Mouse (Mus musculus) lung, postnatal 36 days (tissue): ENCODE results near the gene Cxcl15.

Experiments used
- DNase-seq: peaks from one replicate; pipeline ENCODE4 v3.0.0; 2022; ENCODE audit warnings: mixed read lengths

Gene Cxcl15

GRCm38 (mm10) chr5:90794195-90794625, at the start of gene Cxcl15:
Cxcl15 (plus strand) TSS chr5:90794534.
- peak; percentile 68 for DNase-seq

DNA sequence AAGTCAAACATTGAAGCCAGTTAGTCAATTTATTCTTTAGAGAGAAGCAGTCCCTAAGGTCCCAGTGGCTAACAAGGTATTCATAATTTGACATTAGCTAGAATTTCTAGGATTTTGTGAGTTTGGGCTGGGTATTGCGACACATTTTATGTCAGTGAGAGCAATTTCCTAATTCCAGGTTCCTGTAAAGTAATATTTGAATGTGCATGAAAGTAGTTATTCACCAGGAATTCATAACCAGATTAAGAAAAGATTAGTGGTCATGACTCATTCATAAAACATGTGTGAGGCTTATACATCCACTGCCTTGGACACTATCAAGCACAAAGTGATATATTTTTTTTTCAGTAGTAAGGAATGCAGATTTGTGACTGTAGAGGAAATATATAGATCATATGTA, 40.4 kb upstream of the Cxcl15 start:
- no peak for DNase-seq

DNA sequence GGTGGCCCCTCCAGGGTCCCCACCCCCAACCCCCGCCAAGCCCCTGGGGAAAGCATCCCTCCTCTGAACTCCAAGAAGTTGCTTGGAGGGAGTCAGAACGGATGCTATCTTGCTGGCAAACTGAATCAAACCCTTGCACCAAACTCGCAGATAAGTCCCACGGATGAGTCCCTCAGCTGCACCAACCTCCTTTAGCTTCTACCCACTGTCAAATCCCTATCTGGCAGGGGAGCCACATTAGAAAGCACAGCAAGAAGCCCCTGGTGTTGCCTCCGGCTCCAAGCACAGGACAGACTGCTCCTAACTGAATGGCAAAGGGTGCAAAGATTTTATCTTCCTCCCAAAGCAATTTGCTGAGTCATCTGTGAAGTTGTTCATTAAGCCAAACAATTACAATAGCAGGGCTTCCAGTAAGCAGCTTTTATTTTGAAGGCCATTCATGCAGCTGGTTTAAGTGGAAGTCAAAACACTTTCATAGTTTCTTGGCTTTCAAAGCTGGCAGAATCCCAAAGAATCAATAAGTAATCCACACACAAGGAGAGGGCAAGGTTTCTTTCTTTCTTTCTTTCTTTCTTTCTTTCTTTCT, 36.2 kb upstream of the Cxcl15 start:
- DNase-seq: peak; percentile 58

DNA sequence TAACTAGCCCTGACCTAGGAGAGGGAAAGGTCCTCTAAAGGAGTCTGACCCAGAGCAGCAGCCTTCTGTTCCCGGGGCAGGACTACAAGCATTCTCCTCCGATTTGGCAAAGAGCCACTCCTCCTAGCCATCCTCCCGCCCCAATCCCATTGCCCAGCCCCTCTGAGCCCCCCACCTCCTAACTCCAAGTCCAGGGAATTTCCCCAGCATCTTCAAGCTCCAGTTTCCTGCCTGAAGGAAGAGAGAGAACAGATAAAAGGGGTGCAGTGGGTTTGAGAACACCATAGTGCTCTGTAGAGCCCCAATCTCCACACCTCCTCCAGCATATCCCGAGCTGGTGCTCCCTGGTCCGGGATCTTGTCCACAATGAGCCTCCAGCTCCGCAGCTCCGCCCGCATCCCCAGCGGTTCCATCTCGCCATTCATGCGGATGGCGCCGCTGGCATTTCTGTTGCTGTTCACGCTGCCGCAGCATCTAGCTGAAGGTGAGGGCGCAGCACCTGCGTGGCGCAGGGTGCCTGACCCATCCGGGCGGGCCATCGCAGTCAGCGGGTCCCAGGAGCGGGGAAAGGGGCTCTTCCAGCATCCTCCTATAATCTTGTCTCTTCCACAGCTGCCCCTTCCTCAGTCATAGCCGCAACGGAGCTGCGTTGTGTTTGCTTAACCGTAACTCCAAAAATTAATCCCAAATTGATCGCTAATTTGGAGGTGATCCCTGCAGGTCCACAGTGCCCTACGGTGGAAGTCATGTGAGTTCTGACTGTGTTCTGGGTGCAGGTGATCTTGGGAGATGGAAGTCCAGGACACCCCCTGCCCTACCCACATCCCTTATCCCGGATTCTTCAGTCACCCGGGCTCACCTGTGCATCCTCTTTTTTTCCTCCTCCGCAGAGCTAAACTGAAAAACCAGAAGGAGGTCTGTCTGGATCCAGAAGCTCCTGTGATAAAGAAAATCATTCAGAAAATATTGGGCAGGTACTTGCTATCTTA, 35.0 kb upstream of the Cxcl15 start, which contains the start of gene Cxcl5:
Gene Cxcl5, plus strand, starts transcription at position 284 of the 989 bp plus-strand sequence.
- no peak for DNase-seq

- no peak for DNase-seq
Observed at GRCm38 (mm10) chr5:90760303-90760702, 34.0 kb upstream of the Cxcl15 start.

- no peak for DNase-seq
Observed at GRCm38 (mm10) chr5:90760844-90761243, 33.5 kb upstream of the Cxcl15 start.

DNA sequence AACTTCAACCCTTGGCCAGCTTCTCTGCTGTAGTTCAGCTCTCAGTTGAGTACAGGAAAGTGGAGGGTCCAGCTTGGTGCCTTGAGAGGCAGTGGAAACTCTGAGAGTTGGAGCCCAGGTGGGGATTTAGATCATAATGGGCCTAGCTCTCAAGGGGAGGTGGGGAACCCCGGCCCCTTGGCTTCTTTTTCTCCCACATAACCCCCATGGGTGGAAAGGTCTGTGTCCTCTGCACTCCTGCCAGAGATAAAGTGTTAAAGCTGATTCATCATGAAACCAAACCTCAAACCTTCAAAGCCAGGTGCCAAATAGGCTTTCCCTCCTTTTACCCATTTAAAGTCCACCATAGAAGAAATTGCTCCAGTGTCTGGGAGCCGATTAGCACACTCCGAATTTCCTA, 32.5 kb upstream of the Cxcl15 start:
- DNase-seq: no peak

GRCm38 (mm10) chr5:90763912-90764665, 30.2 kb upstream of the Cxcl15 start:
- no peak for DNase-seq

DNA sequence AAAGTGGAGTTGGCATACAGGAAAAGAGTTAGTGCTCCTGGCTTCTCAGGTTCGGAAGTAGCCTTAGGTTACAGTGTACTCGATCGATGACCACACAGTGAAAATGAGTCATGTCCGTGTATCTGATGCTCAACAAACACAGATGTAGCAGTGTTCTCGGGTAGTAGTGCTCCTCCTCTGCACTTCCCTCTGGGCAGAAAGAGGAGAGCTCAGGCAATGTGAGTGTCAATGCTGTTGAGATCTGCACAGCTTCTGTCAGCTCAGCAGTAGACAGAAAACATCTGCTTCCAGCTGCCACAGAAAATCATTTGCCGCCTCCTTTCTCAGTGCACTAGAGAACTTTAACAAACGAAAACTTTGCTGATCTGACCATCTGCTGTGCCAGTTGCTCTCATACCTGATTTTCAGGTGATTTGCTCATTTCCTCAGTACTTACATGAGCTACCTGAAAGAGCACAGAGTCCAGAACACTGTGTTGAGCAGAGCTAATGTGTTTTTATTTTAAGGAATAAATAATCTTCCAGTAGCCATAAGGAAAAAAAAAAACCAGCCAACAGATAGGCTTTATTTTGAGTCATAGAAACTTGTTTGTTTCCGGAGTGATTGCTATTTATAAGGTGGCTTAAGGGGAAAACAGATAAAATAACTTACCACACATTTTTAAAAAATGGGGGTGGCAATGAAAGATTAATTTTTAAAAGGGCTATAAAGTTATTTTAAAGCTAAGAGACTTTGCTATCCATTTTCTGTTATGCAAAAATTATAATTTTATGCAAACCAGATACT, 28.3 kb upstream of the Cxcl15 start:
- DNase-seq: no peak

DNA sequence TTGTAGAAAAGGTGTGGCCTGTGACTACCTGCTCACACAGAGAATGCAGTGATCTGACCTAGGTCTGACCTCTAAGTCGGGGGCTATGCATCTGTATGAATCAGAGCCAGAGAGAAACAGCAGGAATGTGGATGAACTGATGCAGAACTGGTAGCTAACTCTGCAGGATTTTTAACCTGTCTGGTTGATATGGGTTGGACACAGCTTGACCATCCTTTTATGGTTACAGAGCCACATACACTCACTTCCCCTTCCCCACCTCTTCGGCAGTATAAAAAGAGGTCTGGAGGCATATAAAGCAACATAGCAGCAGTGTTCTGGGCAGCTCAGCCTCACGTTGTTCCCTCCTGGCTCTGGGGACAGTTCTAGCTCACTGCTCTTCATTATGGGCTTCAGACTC, 26.1 kb upstream of the Cxcl15 start, which contains the start of gene Ppbp:
Gene Ppbp, plus strand, starts transcription at position 301 of the 400 bp plus-strand sequence.
- DNase-seq: no peak

DNA sequence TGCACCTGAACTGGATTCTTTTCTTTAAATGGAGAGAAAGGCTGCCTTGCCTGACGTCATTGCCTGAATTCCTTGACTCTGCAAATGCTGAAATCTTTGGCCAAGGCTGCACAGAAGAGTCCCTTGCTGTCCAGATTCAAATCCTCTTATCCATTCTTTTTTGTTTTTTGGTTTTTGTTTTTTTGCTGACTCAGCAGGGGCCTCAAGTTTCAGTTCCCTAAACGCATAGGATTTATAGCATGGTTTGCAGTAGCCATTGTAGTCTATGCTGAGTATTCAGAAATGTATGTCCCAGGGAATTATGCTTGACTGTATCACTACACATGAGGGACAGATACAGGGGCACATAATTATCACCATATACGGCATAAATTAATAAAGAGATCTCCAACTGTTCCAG, 23.0 kb upstream of the Cxcl15 start:
- no peak for DNase-seq

DNA sequence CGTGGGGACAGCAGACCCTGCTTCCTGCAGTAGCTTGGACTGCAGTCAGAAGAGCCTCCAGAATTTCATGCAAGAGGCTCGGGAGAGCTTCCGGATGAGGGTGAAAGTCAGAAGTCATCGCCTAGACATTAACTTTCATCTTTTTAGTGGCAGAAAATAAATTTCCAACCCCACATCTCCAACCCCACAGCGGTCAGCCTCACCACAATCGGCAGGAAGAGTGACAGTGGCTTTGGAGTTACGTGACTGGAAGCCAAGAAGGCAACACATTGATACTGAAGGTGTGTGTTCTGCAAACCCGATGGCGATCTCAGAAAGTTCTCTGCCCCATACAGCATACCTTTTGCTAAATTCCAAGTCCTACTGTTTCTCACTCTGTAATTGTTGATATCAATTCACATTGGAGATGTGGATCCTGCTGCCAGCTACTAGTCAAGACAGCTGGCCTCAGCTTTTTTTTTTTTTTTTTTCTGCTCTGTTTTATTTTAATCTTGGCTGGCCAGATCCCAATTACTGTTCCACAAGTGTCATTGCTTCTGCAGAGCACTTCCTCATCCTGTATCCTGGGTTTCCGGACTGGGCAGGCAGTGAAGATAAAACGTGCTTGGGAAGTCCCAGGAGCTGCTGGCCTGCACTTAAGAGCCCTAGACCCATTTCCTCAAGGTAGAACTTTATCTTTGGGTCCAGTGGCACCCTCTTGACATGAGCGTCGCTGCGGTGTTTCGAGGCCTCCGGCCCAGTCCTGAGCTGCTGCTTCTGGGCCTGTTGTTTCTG, 22.3 kb upstream of the Cxcl15 start, which contains the start of gene Pf4:
Gene Pf4, plus strand, starts transcription at position 556 of the 774 bp plus-strand sequence.
- DNase-seq: peak; percentile 49

GRCm38 (mm10) chr5:90775562-90775961, 18.8 kb upstream of the Cxcl15 start:
- no peak for DNase-seq

DNA sequence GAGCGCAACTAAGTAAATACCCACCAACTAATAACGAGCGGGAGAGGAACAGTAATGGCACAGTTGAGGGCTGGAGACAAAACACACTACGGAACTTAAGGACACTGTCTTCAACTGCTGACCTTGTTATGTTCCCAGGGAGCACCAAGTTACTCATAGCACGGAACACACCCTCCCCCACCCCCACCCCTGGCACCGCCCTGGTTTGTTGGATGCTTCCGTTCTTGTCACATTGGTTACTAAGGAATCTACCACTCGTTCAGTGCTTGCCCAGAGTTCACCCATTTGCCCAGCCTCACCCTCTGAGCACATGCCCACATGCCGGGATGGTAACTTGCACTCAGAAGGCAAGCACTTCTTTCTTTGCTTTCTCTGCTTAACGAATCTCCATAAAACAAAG, 16.7 kb upstream of the Cxcl15 start:
- no peak for DNase-seq

DNA sequence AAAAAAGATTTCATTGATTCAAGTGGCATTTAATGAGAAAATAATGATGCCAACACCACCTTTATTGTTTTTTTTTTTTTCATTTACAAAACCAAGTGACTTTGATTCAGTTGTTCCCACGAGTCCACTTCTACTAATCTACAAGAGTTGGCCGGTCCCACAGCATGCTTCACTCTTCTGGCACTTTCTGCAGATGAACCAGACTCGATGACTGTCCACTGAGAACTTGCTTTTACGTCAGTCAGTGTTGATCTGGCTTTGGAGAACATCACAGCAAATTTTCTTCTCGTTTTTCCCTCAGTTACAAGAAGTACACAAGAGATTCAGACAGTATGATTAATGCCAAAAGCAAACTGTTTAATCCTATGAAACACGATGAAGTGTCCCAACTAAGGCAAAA, 15.5 kb upstream of the Cxcl15 start:
- no peak for DNase-seq

DNA sequence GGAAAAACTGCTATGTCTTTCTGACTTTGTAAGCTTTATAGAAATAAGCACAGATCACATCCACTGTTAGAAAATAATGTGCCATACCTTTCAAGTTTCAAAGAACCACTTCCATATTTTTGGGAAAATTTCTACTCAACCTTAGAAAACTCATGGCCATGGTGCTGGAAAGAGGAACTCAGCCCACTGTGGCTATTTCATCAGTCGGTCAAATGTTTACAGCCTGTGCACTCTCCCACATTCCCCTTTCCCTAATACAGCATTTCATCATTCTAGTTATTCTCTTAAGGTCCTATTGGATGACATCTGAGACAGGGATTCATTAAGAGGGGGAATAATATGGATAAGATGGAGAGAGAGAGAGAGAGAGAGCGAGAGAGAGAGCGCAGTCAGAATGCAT, 10.6 kb upstream of the Cxcl15 start:
- DNase-seq: peak; percentile 15

DNA sequence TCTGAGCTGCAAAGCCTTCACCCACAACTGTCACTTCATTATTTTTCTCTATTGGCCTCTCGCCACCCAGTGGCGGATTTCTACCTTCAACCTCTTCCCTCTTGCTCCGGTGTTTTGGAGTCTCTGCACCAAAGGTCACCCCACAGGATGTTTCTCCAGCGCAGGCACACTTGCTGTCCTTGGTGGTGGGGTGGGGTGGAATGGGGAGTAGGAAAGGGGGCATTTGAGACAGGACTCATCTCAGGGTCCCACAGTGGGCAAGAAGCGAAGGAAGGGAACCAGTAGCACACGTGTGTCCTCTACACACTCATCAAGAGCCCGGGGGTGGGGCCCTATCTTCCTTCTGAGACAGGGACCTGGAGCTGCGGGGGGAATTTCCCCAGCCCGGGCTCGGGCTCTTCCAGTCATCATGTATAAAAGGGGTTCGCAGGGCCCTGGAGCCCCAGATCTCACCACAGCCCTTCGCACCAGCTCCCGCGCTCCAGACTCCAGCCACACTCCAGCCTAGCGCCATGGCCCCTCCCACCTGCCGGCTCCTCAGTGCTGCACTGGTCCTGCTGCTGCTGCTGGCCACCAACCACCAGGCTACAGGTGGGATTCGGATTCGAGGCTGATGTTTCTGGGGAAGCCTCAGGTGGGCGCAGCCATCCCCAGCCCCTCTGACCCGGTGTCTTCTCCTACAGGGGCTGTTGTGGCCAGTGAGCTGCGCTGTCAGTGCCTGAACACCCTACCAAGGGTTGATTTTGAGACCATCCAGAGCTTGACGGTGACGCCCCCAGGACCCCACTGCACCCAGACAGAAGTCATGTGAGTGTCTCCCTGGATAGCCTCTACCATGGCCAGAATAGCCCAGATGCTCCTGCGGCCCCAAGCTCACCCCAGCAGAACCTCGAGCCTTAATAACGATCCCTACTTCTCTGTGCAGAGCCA, 8.4 kb upstream of the Cxcl15 start, which contains the start of gene Cxcl3:
Gene Cxcl3, plus strand, starts transcription at position 445 of the 930 bp plus-strand sequence.
- DNase-seq: peak; percentile 79

DNA sequence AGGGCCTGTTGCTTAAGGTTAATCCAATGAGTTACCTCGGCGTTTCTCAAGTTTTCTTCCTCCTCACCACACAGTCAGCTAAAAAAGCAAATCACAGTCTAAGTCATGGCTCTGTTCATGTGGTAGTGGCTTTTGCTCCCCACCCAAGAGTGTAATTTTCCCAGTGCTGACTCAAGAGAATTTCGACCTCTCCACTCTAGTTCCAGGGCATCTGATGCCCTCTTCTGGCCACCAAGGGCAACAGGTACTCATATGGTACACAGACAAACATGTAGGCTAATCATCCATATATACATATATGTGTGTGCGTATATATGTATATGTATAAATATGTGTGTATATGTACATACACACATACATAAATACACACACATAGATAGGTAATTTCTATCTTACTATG, 6.2 kb upstream of the Cxcl15 start:
- no peak for DNase-seq

DNA sequence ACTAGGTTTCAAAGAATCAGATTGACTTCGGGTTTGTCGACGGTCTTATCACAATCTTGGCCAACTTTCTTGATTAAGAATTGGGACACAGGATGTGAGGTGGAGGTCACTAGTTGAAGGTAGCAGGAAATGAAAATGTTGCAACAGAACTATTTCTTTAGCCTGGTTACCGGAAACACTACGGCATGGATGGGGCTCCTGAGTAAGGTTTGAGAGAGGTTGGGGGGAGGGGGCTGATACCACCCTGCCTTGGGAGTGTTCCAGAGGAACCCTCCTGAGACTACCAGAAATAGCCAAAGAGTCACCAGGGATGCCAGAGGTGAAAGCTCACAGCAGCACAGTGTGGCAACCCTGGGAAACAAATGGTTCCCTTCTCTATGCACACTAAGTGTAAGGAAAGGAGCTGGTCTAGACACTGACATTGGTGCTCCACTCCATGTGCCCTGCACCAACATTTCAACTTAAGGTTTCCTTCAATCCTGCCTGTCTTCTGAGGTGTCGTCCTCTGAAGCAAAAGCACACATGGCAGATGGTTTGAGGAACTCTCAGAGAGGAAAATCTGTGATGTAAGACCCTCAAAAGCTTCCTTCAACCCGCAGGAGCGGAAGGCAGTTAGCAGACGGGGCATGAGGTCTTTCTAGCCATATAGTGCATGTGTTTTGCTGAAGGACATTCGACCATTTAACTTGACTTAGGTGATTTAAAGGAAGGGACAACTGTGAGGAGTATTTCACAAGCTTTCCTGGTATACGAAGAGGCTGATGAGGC, 4.8 kb upstream of the Cxcl15 start:
- peak; percentile 40 for DNase-seq
